8 mouse cellular contexts compared by ENCODE assay signal in the genomic region with DNA sequence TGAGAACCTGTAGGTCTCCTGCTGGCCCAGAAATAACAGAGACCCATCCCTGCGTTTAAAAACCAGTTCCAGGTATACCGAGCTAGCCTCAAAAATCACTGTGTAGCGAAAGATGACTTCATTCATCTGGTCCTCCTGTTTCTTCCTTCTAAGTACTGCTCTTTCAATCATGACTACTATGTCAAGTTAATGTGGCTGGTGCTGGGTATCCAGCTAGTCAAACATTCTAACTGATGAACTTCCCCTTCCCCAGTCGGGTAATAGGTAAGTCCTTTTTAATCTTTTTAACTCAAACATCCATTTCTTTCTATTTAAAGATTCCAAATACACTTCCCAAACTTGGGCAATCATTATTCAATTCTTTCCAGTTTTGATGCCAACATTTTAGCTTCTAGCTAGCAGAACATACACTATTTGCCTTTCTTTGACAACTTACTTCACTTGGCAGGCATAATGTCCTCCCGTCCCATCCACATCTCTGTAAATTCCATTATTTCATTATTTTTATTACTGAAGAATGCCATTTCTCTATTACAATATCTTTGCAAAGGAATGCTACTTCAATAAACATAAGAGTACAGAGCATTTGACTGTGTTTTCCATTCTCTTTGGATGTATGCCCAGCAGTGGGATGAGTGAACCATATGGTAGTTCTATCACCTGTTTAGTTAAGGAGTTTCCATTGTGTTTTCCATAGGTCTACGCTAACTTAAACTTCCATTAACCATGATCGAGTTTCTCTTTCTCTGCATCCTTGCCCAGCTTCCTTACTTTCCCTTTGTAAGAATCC. TPM values are rescaled to one million over a fixed set of nuclear protein-coding genes. Genes with fewer than 3 reads are reported as not detected.
DNase-seq lines count a peak whose midpoint lies in the region; ATAC-seq and TF ChIP-seq lines count a peak whose summit lies in the region.

No protein-coding gene starts in this region.

- peak overlapping the region; percentile 65 for H3K4me2 ChIP-seq in kidney, embryonic 16.5 days (replicated peaks; ENCODE audit: low read depth, low read length)
- peak overlapping the region; percentile 38; the same call in 1 of the 2 replicates for H3K4me2 ChIP-seq in embryonic facial prominence, embryonic 11.5 days (ENCODE audit: low read depth, low read length)
- H3K4me2 ChIP-seq in hindbrain, postnatal 0 days (ENCODE audit: low read depth, low read length), result peak overlapping the region; percentile 66
- H3K4me2 ChIP-seq in myocyte (ENCODE audit: low read depth), result peak overlapping the region; percentile 85

- H3K4me3 ChIP-seq in kidney, embryonic 16.5 days (ENCODE audit: low read length), result peak overlapping the region; percentile 72
- H3K4me3 ChIP-seq in embryonic facial prominence, embryonic 11.5 days (ENCODE audit: low read depth, low read length), result no peak overlapping the region
- peak overlapping the region; percentile 57 for H3K4me3 ChIP-seq in hindbrain, postnatal 0 days (ENCODE audit: low read length)
- H3K4me3 ChIP-seq in myocyte, result peak overlapping the region; percentile 69

- peak overlapping the region; percentile 77 for H3K9ac ChIP-seq in kidney, embryonic 16.5 days (replicated peaks; ENCODE audit: low read length)
- H3K9ac ChIP-seq in embryonic facial prominence, embryonic 11.5 days (replicated peaks; ENCODE audit: low read length), result peak overlapping the region; percentile 82; the same call in 1 of the 2 replicates
- H3K9ac ChIP-seq in hindbrain, postnatal 0 days (replicated peaks; ENCODE audit: low read length), result peak overlapping the region; percentile 77

- no peaks in the 10 kb centered on the region for H3K9me3 ChIP-seq in kidney, embryonic 16.5 days (ENCODE audit: low read length)
- no peaks in the 10 kb centered on the region for H3K9me3 ChIP-seq in embryonic facial prominence, embryonic 11.5 days (replicated peaks; ENCODE audit: control insufficient read depth, low read length)
- no peaks in the 10 kb centered on the region; the same call in 1 of the 2 replicates for H3K9me3 ChIP-seq in hindbrain, postnatal 0 days (ENCODE audit: low read length)

- H3K27me3 ChIP-seq in kidney, embryonic 16.5 days (ENCODE audit: insufficient read depth, low read length), result no peaks in the 10 kb centered on the region
- H3K27me3 ChIP-seq in embryonic facial prominence, embryonic 11.5 days (ENCODE audit: control insufficient read depth, insufficient read depth, low read length), result no peaks in the 10 kb centered on the region
- H3K27me3 ChIP-seq in hindbrain, postnatal 0 days (ENCODE audit: insufficient read depth, low read length), result no peaks in the 10 kb centered on the region
- no peaks in the 10 kb centered on the region for H3K27me3 ChIP-seq in myocyte (ENCODE audit: control insufficient read depth, insufficient read depth, insufficient read length)

- peaks cover 3% of the 10 kb centered on the region; the same call in 1 of the 2 replicates for H3K4me1 ChIP-seq in kidney, embryonic 16.5 days (ENCODE audit: insufficient read depth, low read length)
- H3K4me1 ChIP-seq in embryonic facial prominence, embryonic 11.5 days (ENCODE audit: control insufficient read depth, insufficient read depth, low read length), result no peaks in the 10 kb centered on the region
- no peaks in the 10 kb centered on the region; the same call in 1 of the 2 replicates for H3K4me1 ChIP-seq in hindbrain, postnatal 0 days (ENCODE audit: insufficient read depth, low read length)

- no peak for TF ChIP-seq CTCF in hindbrain, postnatal 0 days (IDR thresholded peaks at IDR 0.05; ENCODE audit: low read depth)

- intact Hi-C loops in left cerebral cortex, postnatal 25 days (cut with DNase I), result loop anchor here (1.0 to 5.0 kb wide), 3 partner anchors 25 to 270 kb away; no protein-coding TSS in a partner anchor
- intact Hi-C loops in gastrocnemius, postnatal 36 days (cut with DNase I), result no loop called here

- no peak for DNase-seq in kidney, adult 8-10 months
- no peak for DNase-seq in embryonic facial prominence, embryonic 11.5 days (ENCODE audit: low spot score)
- peak; percentile 9 for DNase-seq in hindbrain, postnatal 0 days (ENCODE audit: low spot score)
- DNase-seq in left cerebral cortex, postnatal 25 days (ENCODE audit: low spot score in 2 of 2), result no peak
- DNase-seq in gastrocnemius, postnatal 36 days, result no peak
- no peak for DNase-seq in kidney, postnatal 4 days

- no peaks in the 10 kb centered on the region for H3K36me3 ChIP-seq in kidney, embryonic 16.5 days (ENCODE audit: insufficient read depth, low read length)
- no peaks in the 10 kb centered on the region for H3K36me3 ChIP-seq in embryonic facial prominence, embryonic 11.5 days (replicated peaks; ENCODE audit: control insufficient read depth, insufficient read depth, low read depth, low read length)
- H3K36me3 ChIP-seq in hindbrain, postnatal 0 days (ENCODE audit: insufficient read depth, low read length), result no peaks in the 10 kb centered on the region
- no peaks in the 10 kb centered on the region for H3K36me3 ChIP-seq in myocyte (ENCODE audit: control insufficient read depth, insufficient read depth)

- no peak for TF ChIP-seq POLR2A in myocyte (IDR thresholded peaks at IDR 0.05; ENCODE audit: insufficient read length, low read depth)

- ATAC-seq in kidney, embryonic 16.5 days (ENCODE audit: low FRiP score, low TSS enrichment), result peak; percentile 12; the same call in 1 of the 2 replicates
- ATAC-seq in embryonic facial prominence, embryonic 11.5 days (replicated peaks; ENCODE audit: insufficient number of reproducible peaks, low FRiP score, low TSS enrichment, low read depth), result no peak
- ATAC-seq in hindbrain, postnatal 0 days, result peak; percentile 24; the same call in 1 of the 2 replicates

- WGBS in kidney, embryonic 16.5 days, result 84% methylated on average over 7 of the region's 7 CpGs
- whole genome bisulfite sequencing in embryonic facial prominence, embryonic 11.5 days, result 81% methylated on average over 7 of the region's 7 CpGs
- WGBS in hindbrain, postnatal 0 days, result 85% methylated on average over 7 of the region's 7 CpGs

- peak overlapping the region; percentile 9 for H3ac ChIP-seq in myocyte (ENCODE audit: control insufficient read depth, insufficient read length)

- H3K79me2 ChIP-seq in myocyte (ENCODE audit: control insufficient read depth, insufficient read depth), result no peaks in the 10 kb centered on the region

- H3K27ac ChIP-seq in kidney, embryonic 16.5 days (ENCODE audit: low read length), result peak overlapping the region; percentile 97
- H3K27ac ChIP-seq in embryonic facial prominence, embryonic 11.5 days (replicated peaks; ENCODE audit: low read depth, low read length), result no peak overlapping the region
- peak overlapping the region; percentile 94 for H3K27ac ChIP-seq in hindbrain, postnatal 0 days

TF ChIP-seq in myocyte, 11 proteins besides CTCF, POLR2A, EP300 and RAD21:
- no peak for TF ChIP-seq TCF3 (IDR thresholded peaks at IDR 0.05; ENCODE audit: insufficient read length, low read depth)
- TF ChIP-seq MAX (IDR thresholded peaks at IDR 0.05; ENCODE audit: low read depth), result no peak
TF ChIP-seq in myocyte: peak in this region for 0.

RNA-seq across cellular contexts. Expression of gene Tpk1, which starts 0.7 kb away (rescaled TPM):
- polyA plus RNA-seq in kidney, embryonic 16.5 days (2015; fragmentation: Nextera tagmentation; extraction: Ambion mirVana), result 22.8 and 23.0 TPM in 2 replicates
- polyA plus RNA-seq in embryonic facial prominence, embryonic 11.5 days (2014; fragmentation: Nextera tagmentation; extraction: Ambion mirVana), result 8.0 and 8.6 TPM in 2 replicates
- 5.0 and 5.5 TPM in 2 replicates for total RNA-seq in hindbrain, postnatal 0 days (2014; rRNA removed)
- 5.7 and 6.1 TPM in 2 replicates for polyA plus RNA-seq in hindbrain, postnatal 0 days (2015; fragmentation: Nextera tagmentation; extraction: Ambion mirVana)
- 1.6 TPM for polyA plus RNA-seq in myocyte (2012; fragmentation: generic; extraction: Trizol)
- 1 to 10 TPM; 3.1 to 4.2 TPM for total RNA-seq in left cerebral cortex, postnatal 25 days (2021)
- 1 to 10 TPM; 1.8 to 2.0 TPM for total RNA-seq in gastrocnemius, postnatal 36 days (2021)
